Mouse (Mus musculus): Measurements from ENCODE around the gene Slc39a11. TPM values are rescaled to one million over a fixed set of nuclear protein-coding genes. Genes with fewer than 3 reads are reported as not detected.
A peak's percentile ranks its signal among the peaks of the same experiment; 100 is the strongest.

The Slc39a11 gene
- total and polyA plus RNA-seq, 2 experiments from 2014 or later = 40.4 to 62.5 TPM

DNA sequence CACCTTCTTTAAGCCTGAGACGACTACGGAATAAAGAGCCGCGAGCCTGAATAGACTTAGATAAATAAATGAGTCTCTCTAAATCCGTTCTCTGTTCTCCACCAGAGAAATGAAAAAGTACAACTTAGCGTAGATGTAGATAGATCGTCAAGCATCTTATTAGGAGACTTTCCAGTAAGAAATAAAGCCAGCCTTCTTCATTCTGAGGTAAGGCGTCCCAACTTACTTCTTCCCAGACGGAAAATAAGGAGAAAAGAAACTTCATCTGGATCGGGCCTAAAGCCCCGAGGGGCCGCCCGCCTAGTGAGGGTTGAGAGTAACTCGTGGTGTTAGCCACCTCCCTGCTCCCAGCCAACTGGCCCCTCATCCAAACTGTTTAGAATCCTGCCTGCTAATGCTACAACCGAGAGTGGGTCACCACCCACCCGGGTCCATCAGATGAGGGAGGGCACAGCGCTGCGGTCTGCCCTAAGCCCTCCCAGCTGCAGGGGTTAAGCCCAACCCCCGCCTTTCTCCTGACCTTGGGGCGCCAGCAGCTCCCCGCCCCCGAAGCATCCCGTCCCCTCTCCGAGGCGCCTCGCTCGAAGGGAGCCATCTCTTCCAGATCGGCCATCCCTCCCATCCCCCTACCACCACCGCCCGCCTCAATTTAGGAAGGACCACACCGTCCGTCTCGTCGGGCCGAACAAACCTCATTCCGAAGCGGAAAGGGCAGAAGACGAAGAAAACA lies 33.2 kb upstream of the Slc39a11 start:
- H3K9me3 ChIP-seq (ENCODE audit: low read length) = no peaks in the 10 kb centered on the region
- ATAC-seq (ENCODE audit: low FRiP score) = peak; percentile 41
- peaks cover 12% of the 10 kb centered on the region for H3K4me1 ChIP-seq (ENCODE audit: insufficient read depth, low read length)
- H3K9ac ChIP-seq (replicated peaks; ENCODE audit: low read length, poor library complexity, severe bottlenecking) = peak overlapping the region; percentile 92
- TF ChIP-seq CTCF (IDR thresholded peaks at IDR 0.05) = no peak
- peak overlapping the region; percentile 97 for H3K4me2 ChIP-seq (ENCODE audit: low read depth, low read length, poor library complexity, severe bottlenecking)
- peak overlapping the region; percentile 92 for H3K27ac ChIP-seq (ENCODE audit: low read depth, low read length)
- H3K36me3 ChIP-seq (ENCODE audit: insufficient read depth, low read length) = peaks cover 6% of the 10 kb centered on the region; the same call in 1 of the 2 replicates
- peak overlapping the region; percentile 94 for H3K4me3 ChIP-seq (ENCODE audit: low read depth, low read length)
- WGBS = 2% methylated on average over 38 of the region's 38 CpGs
- peak; percentile 39 for DNase-seq (ENCODE audit: low spot score)
- H3K27me3 ChIP-seq (ENCODE audit: insufficient read depth, low read length) = no peaks in the 10 kb centered on the region

DNA sequence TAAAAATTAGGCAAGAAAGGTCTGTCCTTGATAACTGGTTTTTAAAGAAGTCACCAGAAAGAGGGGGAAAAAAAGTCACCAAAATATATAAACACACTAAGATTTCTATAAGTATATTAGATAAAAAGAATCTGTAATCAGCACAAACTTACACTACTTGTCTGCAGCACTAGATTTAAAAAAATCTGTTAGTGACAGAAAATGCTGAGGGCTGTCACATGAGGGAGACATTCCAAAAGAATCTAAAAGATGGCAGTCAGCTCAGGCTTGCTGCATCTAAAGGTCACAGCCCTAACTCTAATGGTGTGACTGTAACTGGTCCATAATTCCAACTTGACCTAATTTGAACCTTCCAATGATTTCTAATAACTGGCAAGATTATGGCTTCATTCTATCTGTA lies 32.1 kb upstream of the Slc39a11 start:
- Histone ChIP-seq H3K27ac (ENCODE audit: low read depth, low read length) (no peak overlapping the region), H3K9me3 (ENCODE audit: low read length) (no peaks in the 10 kb centered on the region), H3K27me3 (ENCODE audit: insufficient read depth, low read length) (no peaks in the 10 kb centered on the region), H3K9ac (replicated peaks; ENCODE audit: low read length, poor library complexity, severe bottlenecking) (no peak overlapping the region; the same call in 1 of the 2 replicates), H3K4me2 (ENCODE audit: low read depth, low read length, poor library complexity, severe bottlenecking) (peak overlapping the region; percentile 97; the same call in 1 of the 2 replicates), H3K4me1 (ENCODE audit: insufficient read depth, low read length) (peaks cover 12% of the 10 kb centered on the region), H3K36me3 (ENCODE audit: insufficient read depth, low read length) (peaks cover under 1% of the 10 kb centered on the region; the same call in 1 of the 2 replicates), H3K4me3 (ENCODE audit: low read depth, low read length) (no peak overlapping the region)
- DNase-seq (ENCODE audit: low spot score) (no peak), ATAC-seq (ENCODE audit: low FRiP score) (no peak)
- no peak; the same call in 1 of the 2 replicates for TF ChIP-seq CTCF (IDR thresholded peaks at IDR 0.05)

DNA sequence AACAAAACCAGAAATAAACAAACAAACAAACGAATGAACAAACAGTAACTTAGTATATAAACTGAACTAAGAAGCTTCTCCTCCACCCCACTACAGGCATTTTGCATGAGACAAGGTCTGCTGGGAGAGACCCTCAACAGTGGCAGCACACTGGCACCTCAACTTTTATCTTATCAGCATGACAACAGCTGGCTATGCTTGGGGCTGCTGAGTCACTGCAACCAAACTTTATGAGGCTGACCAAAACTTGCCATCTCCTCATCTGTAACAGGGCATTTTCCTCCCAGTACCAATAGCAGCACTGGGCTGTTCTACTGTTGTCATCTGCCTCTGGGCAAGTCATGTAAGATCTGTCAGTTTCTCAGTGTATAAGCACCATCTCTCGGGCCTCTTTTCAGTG lies 31.1 kb upstream of the Slc39a11 start:
- Histone ChIP-seq H3K9me3 (ENCODE audit: low read length) (no peaks in the 10 kb centered on the region), H3K27ac (ENCODE audit: low read depth, low read length) (no peak overlapping the region), H3K4me2 (ENCODE audit: low read depth, low read length, poor library complexity, severe bottlenecking) (no peak overlapping the region), H3K36me3 (ENCODE audit: insufficient read depth, low read length) (peaks cover 10% of the 10 kb centered on the region), H3K4me1 (ENCODE audit: insufficient read depth, low read length) (peaks cover 12% of the 10 kb centered on the region), H3K4me3 (ENCODE audit: low read depth, low read length) (no peak overlapping the region), H3K9ac (replicated peaks; ENCODE audit: low read length, poor library complexity, severe bottlenecking) (no peak overlapping the region), H3K27me3 (ENCODE audit: insufficient read depth, low read length) (no peaks in the 10 kb centered on the region)
- no peak for TF ChIP-seq CTCF (IDR thresholded peaks at IDR 0.05)
- ATAC-seq (ENCODE audit: low FRiP score) (no peak), DNase-seq (ENCODE audit: low spot score) (no peak)
- 88% methylated on average over 2 of the region's 2 CpGs for WGBS

DNA sequence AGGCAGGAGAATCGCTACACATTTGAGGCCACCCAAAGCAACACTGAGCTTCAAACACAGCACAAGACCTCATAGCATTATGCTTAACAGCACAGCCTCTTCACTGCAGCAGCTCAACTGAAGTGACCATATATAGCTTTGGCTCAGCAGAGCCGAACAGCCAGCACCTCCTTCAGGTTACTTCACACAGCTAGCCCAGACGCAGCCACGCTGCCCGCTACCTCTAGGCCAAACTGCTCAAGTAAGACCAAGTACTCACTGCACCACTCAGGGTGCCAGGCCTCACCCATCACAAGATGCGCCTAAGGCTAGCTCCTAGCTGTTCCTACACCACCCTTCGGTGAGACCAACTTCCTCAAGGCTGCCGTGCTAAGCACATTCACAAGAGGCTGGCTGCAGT lies 28.5 kb upstream of the Slc39a11 start:
- WGBS = 86% methylated on average over 8 of the region's 8 CpGs

DNA sequence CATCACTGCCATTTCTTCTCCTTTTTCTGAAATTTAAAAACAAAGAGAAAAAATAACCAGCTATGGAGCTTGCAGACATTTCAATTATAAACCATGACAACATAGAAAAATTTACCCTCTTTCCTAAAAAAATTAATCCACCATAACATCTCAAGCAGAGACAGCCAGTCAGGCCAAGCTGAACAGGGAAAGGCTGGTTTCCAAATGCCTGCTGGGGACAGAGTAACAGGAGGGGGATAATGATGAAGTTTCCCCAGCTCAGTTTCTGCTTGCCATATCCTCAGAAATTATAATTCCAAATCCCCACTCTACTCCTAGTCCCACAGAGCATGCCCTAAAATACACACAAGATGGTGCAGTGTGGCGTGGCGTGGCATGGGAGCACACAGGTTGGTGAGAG lies 27.5 kb upstream of the Slc39a11 start:
- WGBS = 67% methylated on average over 2 of the region's 2 CpGs
- Histone ChIP-seq H3K9ac (replicated peaks; ENCODE audit: low read length, poor library complexity, severe bottlenecking) (no peak overlapping the region), H3K4me2 (ENCODE audit: low read depth, low read length, poor library complexity, severe bottlenecking) (no peak overlapping the region), H3K27me3 (ENCODE audit: insufficient read depth, low read length) (no peaks in the 10 kb centered on the region), H3K4me1 (ENCODE audit: insufficient read depth, low read length) (peaks cover 3% of the 10 kb centered on the region; the same call in 1 of the 2 replicates), H3K9me3 (ENCODE audit: low read length) (no peaks in the 10 kb centered on the region), H3K4me3 (ENCODE audit: low read depth, low read length) (no peak overlapping the region), H3K27ac (ENCODE audit: low read depth, low read length) (no peak overlapping the region), H3K36me3 (ENCODE audit: insufficient read depth, low read length) (peaks cover 19% of the 10 kb centered on the region)
- TF ChIP-seq CTCF (IDR thresholded peaks at IDR 0.05) = no peak
- DNase-seq (ENCODE audit: low spot score) (no peak), ATAC-seq (ENCODE audit: low FRiP score) (no peak)

More for the DNA sequence above, 28.5 kb upstream of the Slc39a11 start:
- Histone ChIP-seq H3K4me2 (ENCODE audit: low read depth, low read length, poor library complexity, severe bottlenecking) (no peak overlapping the region), H3K9me3 (ENCODE audit: low read length) (no peaks in the 10 kb centered on the region), H3K36me3 (ENCODE audit: insufficient read depth, low read length) (peaks cover 19% of the 10 kb centered on the region), H3K4me1 (ENCODE audit: insufficient read depth, low read length) (peaks cover 8% of the 10 kb centered on the region), H3K9ac (replicated peaks; ENCODE audit: low read length, poor library complexity, severe bottlenecking) (no peak overlapping the region), H3K27me3 (ENCODE audit: insufficient read depth, low read length) (no peaks in the 10 kb centered on the region), H3K27ac (ENCODE audit: low read depth, low read length) (0 out of 2 replicates have a peak overlapping the region, but pooled peaks have one; percentile 1), H3K4me3 (ENCODE audit: low read depth, low read length) (no peak overlapping the region)
- ATAC-seq (ENCODE audit: low FRiP score) = no peak
- TF ChIP-seq CTCF (IDR thresholded peaks at IDR 0.05) = no peak
- no peak for DNase-seq (ENCODE audit: low spot score)

DNA sequence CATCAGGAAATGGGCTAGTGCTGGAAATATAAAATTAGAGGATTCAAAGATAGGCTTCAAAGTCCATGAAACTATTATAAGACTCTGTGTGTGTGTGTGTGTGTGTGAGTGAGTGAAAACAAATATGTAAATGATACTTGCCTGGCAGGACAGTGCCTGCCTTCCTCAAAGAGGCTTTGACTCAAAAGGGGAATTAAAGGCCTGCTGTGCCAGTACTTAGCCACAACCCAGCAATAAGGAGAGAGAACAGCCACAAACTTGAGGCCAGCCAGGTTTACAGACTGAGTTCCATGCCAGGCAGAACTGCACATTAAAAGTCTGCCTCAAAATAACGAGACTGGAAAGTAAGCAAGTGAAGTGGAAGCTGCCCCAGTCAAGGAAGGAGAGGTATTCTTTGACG lies 27.0 kb upstream of the Slc39a11 start:
- no peak overlapping the region for H3K4me2 ChIP-seq (ENCODE audit: low read depth, low read length, poor library complexity, severe bottlenecking)
- no peaks in the 10 kb centered on the region for H3K9me3 ChIP-seq (ENCODE audit: low read length)
- H3K4me3 ChIP-seq (ENCODE audit: low read depth, low read length) = no peak overlapping the region
- H3K9ac ChIP-seq (replicated peaks; ENCODE audit: low read length, poor library complexity, severe bottlenecking) = no peak overlapping the region
- H3K36me3 ChIP-seq (ENCODE audit: insufficient read depth, low read length) = peaks cover 19% of the 10 kb centered on the region
- H3K27ac ChIP-seq (ENCODE audit: low read depth, low read length) = no peak overlapping the region
- no peak for DNase-seq (ENCODE audit: low spot score)
- no peaks in the 10 kb centered on the region for H3K27me3 ChIP-seq (ENCODE audit: insufficient read depth, low read length)
- WGBS = 61% methylated on average over 2 of the region's 2 CpGs
- no peak for ATAC-seq (ENCODE audit: low FRiP score)
- H3K4me1 ChIP-seq (ENCODE audit: insufficient read depth, low read length) = no peaks in the 10 kb centered on the region
- TF ChIP-seq CTCF (IDR thresholded peaks at IDR 0.05) = no peak

Measured in midbrain, postnatal 0 days (tissue).